Mouse (Mus musculus) C2C12 (cell line): ENCODE measurements around the gene Palm.

Source experiments
- CEBPB ChIP-seq: IDR thresholded peaks from one replicate; pipeline ENCODE4 v1.6.1; 2011; ENCODE audit warnings: low read depth, mild to moderate bottlenecking, control low read depth, moderate library complexity
- CTCF ChIP-seq: IDR thresholded peaks from one replicate; pipeline ENCODE4 v1.5.1; 2011; ENCODE audit not compliant: control insufficient read depth, insufficient read depth, insufficient read length
- MAX ChIP-seq: IDR thresholded peaks from one replicate; pipeline ENCODE4 v1.6.1; 2011; ENCODE audit warnings: mild to moderate bottlenecking, control low read depth
- MYOG ChIP-seq: IDR thresholded peaks from one replicate; pipeline ENCODE4 v1.6.1; 2011; ENCODE audit not compliant: control insufficient read depth, insufficient read length; ENCODE audit errors: extremely low read depth
- USF1 ChIP-seq: IDR thresholded peaks from one replicate; pipeline ENCODE4 v1.6.1; 2011; ENCODE audit warnings: low read depth, mild to moderate bottlenecking, control low read depth, moderate library complexity

DNA sequence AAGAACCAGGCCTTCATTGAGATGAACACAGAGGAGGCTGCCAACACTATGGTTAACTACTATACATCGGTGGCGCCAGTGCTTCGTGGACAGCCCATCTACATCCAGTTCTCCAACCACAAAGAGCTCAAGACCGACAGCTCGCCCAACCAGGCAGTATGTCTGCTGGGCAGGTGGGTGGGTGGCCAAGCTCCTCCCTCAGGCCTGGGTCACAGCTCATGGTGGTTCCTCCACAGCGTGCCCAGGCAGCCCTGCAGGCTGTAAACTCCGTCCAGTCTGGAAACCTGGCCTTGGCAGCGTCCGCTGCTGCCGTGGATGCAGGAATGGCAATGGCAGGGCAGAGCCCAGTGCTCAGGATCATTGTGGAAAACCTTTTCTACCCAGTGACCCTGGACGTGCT is 65.7 kb downstream of the Palm start:
- TF ChIP-seq CTCF (no peak), MYOG (no peak), MAX (no peak), CEBPB (no peak), USF1 (no peak)
